Mouse (Mus musculus) limb, embryonic 15.5 days (tissue): ENCODE results near the gene Nfatc2. TPM values are rescaled to one million over a fixed set of nuclear protein-coding genes. Genes with fewer than 3 reads are reported as not detected.

Experiments used
- ATAC-seq: fragments of 200-750 bp; cut with Nextera tagmentation; 2 replicates; pipeline ENCODE4 v1.8.0; 2017; ENCODE audit warnings: low read depth, moderate TSS enrichment; ENCODE audit not compliant: insufficient number of reproducible peaks, low FRiP score, low TSS enrichment
- H3K27ac ChIP-seq: fragments of 300-500 bp; sonication (generic); 2 replicates; pipeline ENCODE4 v1.5.1; 2015; ENCODE audit warnings: moderate library complexity, mild to moderate bottlenecking, inconsistent platforms
- H3K27me3 ChIP-seq: fragments of 300-500 bp; sonication (generic); 2 replicates; pipeline ENCODE4 v1.6.1; 2015; ENCODE audit warnings: inconsistent platforms
- H3K36me3 ChIP-seq: fragments of 300-500 bp; sonication (generic); 2 replicates; pipeline ENCODE4 v1.6.1; 2015; ENCODE audit warnings: inconsistent platforms
- H3K4me1 ChIP-seq: fragments of 300-500 bp; sonication (generic); 2 replicates; pipeline ENCODE4 v1.6.1; 2015; ENCODE audit warnings: inconsistent platforms
- H3K4me2 ChIP-seq: fragments of 300-500 bp; sonication (generic); 2 replicates; pipeline ENCODE4 v1.6.1; 2015; ENCODE audit warnings: mild to moderate bottlenecking, inconsistent platforms
- H3K4me3 ChIP-seq: fragments of 300-500 bp; sonication (generic); 2 replicates; pipeline ENCODE4 v1.5.1; 2015; ENCODE audit warnings: mild to moderate bottlenecking, inconsistent platforms
- H3K9ac ChIP-seq: fragments of 300-500 bp; sonication (generic); 2 replicates; pipeline ENCODE4 v1.6.1; 2015; ENCODE audit warnings: inconsistent platforms
- H3K9me3 ChIP-seq: fragments of 300-500 bp; sonication (generic); 2 replicates; pipeline ENCODE4 v1.6.1; 2016; ENCODE audit warnings: inconsistent platforms
- WGBS: fragments of 180-500 bp; shearing (Covaris S2); methylation state at CpG from one replicate; pipeline ENCODE4 v1.1.7; 2015; 5-methylcytosine and 5-hydroxymethylcytosine counted together
- polyA plus RNA-seq: library from polyadenylated mRNA; unstranded; fragments of >200 nt; fragmentation: Nextera tagmentation; extraction: Ambion mirVana; gene quantifications from 2 replicates; pipeline ENCODE4 v1.2.1, GENCODE M21; 2015

The Nfatc2 gene
- polyA plus RNA-seq, 1 experiment from 2014 or later, result 6.2 TPM

DNA sequence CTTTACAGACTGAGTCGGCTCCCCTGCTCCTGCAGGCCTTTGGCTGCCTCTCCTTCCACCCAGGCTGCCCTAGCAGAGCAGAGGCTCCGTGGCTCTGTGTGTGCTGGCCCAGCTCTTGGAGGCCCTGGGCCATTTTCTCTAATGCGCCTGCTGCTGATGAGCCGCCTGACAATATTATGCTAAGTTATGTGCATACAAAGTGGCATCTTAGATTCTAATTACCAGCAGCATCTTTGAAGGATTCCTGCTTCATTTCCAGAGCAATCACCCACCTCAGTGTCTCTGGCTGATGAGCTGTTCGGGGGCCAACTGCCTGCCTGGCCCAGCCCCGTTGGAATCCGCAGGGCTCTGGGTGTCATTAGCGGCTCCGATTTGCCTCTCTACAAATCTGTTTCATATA is 24.9 kb upstream of the Nfatc2 start:
- no peak overlapping the region for H3K9ac ChIP-seq
- ATAC-seq, result no peak

DNA sequence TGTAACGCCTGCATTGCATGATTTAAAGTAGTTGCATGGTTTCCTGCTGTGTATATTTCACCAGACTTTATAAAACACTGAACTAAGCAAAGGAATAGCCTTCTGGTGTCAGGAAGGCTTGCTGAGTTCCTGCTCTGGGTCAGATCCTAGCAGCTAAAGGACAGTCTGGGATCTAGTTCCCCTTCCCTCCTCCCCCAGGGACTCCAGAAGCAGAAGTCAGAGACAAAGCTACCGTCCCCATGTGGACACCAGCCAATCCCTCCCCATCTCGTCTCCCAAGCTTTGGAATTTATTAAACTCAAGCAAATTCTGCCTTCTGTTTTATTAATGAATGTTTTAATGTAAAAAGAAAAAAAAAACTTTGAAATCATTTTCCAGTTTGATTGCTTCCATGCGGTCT is 23.6 kb upstream of the Nfatc2 start:
- no peak for ATAC-seq
- Histone ChIP-seq H3K9ac (no peak overlapping the region), H3K4me3 (no peak overlapping the region), H3K36me3 (no peaks in the 10 kb centered on the region), H3K4me2 (no peak overlapping the region), H3K4me1 (peaks cover 28% of the 10 kb centered on the region), H3K27ac (no peak overlapping the region), H3K27me3 (no peaks in the 10 kb centered on the region), H3K9me3 (no peaks in the 10 kb centered on the region)
- 46% methylated on average over 4 of the region's 4 CpGs for WGBS

More for the DNA sequence above, 24.9 kb upstream of the Nfatc2 start:
- no peaks in the 10 kb centered on the region for H3K27me3 ChIP-seq
- no peak overlapping the region for H3K4me3 ChIP-seq
- 61% methylated on average over 9 of the region's 9 CpGs for WGBS
- no peaks in the 10 kb centered on the region for H3K9me3 ChIP-seq
- no peak overlapping the region for H3K4me2 ChIP-seq
- no peaks in the 10 kb centered on the region for H3K36me3 ChIP-seq
- no peak overlapping the region for H3K27ac ChIP-seq
- peaks cover 31% of the 10 kb centered on the region for H3K4me1 ChIP-seq

DNA sequence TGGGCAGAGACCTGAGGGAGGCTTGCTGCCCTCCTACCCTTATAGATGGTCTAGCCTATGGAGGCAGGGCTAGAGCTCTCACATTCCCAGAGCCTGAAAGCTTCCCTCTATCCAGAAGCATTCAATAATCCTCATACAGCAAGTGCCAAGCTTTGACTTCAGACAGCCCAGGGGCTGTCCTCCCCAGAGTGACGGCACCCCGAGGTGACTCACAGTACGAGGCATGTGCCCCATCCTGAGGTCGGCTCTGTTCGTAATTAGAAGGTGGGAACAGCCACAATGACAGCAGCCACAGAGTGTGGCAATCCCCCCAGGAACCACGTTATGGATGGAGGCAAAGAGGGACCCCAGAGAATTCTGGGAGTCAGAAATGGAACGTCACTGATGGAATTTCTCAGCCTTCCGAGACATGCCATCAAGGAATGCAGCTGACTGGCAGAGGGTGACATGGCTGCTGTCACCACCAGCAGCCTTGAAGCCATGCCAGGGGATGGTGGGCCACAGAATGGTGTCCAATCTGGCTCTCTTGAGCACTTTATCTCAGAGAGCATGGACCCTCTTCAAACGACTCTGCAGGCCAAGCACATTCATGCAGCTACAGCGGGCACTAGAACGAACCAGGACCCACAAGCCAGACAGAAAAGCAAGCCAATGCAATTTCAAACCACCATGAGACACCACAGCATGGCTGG is 19.8 kb upstream of the Nfatc2 start:
- no peaks in the 10 kb centered on the region for H3K27me3 ChIP-seq
- no peaks in the 10 kb centered on the region for H3K9me3 ChIP-seq
- 71% methylated on average over 11 of the region's 11 CpGs for WGBS
- no peak for ATAC-seq
- H3K4me3 ChIP-seq, result no peak overlapping the region
- H3K27ac ChIP-seq, result no peak overlapping the region
- H3K4me1 ChIP-seq, result peaks cover 34% of the 10 kb centered on the region
- no peaks in the 10 kb centered on the region for H3K36me3 ChIP-seq
- H3K4me2 ChIP-seq, result no peak overlapping the region
- H3K9ac ChIP-seq, result no peak overlapping the region

DNA sequence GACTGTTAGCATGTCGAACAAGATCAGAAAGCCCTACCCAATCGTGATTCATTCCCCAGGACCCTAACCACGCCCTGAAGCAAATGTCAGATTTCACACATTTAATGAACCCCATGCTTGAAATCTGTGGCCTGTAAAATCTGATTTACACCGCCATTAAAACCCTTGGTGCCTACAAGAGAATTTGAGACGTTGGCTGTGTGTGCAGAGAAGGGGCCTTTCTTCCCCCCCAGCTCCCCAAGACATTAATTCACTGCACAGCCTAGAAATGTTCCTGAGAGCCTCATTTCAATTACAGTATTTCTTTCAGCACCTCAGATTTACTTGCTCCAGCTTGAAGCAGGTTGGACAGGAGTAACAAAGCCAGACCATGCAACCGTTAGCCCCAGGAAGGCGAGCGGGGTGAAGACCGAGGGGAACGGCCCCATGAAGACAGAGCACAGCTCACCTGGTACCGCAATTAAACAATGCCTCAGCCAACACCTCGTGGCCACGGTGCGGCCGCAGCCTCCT is 16.8 kb upstream of the Nfatc2 start:
- ATAC-seq, result no peak
- no peaks in the 10 kb centered on the region for H3K27me3 ChIP-seq
- H3K4me1 ChIP-seq, result peaks cover 41% of the 10 kb centered on the region
- peak overlapping the region; percentile 14; the same call in 1 of the 2 replicates for H3K27ac ChIP-seq
- H3K4me2 ChIP-seq, result no peak overlapping the region
- H3K9ac ChIP-seq, result no peak overlapping the region
- H3K9me3 ChIP-seq, result no peaks in the 10 kb centered on the region
- H3K36me3 ChIP-seq, result no peaks in the 10 kb centered on the region
- WGBS, result 17% methylated on average over 15 of the region's 15 CpGs
- H3K4me3 ChIP-seq, result no peak overlapping the region

DNA sequence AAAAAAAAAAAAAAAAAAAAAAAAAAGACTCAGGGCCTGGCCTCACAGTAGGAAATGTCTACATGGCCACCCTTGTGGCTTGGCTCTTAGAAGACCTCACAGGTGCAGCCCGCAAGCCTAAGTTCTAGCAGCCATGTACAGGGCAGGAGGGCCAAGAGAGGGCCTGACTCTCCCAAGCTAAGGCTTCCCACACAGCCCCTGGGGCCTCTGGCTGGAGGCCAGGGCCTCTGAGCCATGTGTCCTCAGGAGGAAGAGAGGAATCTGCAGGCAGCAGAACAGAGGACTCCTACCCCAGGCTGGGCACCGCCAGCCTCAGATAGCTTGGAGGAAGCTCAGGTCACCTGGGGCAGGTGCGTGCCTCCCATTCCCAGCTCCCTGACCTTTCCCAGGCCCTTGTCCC is 13.7 kb upstream of the Nfatc2 start:
- no peak overlapping the region for H3K27ac ChIP-seq
- H3K4me3 ChIP-seq, result no peak overlapping the region
- H3K4me1 ChIP-seq, result peaks cover 60% of the 10 kb centered on the region
- no peaks in the 10 kb centered on the region for H3K36me3 ChIP-seq
- 82% methylated on average over 3 of the region's 3 CpGs for WGBS
- ATAC-seq, result no peak
- no peak overlapping the region for H3K9ac ChIP-seq
- no peaks in the 10 kb centered on the region for H3K9me3 ChIP-seq
- no peak overlapping the region for H3K4me2 ChIP-seq
- no peaks in the 10 kb centered on the region for H3K27me3 ChIP-seq

DNA sequence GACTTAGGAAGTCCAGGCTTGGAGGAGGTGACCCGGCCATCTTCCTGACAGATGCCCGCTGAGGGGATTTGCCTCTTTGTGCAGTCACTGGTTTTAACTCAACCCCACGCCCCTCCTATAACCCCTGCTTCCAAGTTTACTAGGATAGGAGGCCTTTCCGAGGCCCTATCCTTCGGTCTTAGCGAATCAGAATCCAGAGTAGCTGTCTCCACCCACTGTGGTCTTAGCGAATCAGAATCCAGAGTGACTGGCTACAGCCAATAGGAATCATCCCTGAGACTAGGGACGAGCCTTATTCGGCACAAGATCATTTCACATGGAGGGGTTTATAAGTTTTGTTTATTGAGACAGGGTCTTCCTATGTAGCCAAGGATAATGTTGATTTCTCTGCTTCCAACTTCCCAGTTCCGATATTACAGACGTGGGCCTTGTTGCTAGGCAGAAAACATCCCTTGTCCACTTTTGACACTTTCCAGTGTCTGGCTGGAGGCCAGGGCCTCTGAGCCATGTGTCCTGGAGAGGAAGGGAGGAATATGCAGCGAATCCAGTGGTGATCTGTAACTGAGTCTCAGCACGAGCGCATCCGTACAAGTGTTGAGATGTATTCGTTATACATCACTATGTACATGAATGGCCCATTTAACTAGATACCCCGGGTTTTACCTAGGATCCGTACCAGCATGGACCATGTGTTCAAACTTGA is 12.9 kb upstream of the Nfatc2 start:
- no peaks in the 10 kb centered on the region for H3K36me3 ChIP-seq
- H3K4me3 ChIP-seq, result no peak overlapping the region
- peak overlapping the region; percentile 40; the same call in 1 of the 2 replicates for H3K27ac ChIP-seq
- H3K9me3 ChIP-seq, result no peaks in the 10 kb centered on the region
- H3K27me3 ChIP-seq, result no peaks in the 10 kb centered on the region
- WGBS, result 71% methylated on average over 18 of the region's 18 CpGs
- H3K9ac ChIP-seq, result no peak overlapping the region
- no peak overlapping the region for H3K4me2 ChIP-seq
- H3K4me1 ChIP-seq, result peaks cover 68% of the 10 kb centered on the region
- no peak for ATAC-seq

DNA sequence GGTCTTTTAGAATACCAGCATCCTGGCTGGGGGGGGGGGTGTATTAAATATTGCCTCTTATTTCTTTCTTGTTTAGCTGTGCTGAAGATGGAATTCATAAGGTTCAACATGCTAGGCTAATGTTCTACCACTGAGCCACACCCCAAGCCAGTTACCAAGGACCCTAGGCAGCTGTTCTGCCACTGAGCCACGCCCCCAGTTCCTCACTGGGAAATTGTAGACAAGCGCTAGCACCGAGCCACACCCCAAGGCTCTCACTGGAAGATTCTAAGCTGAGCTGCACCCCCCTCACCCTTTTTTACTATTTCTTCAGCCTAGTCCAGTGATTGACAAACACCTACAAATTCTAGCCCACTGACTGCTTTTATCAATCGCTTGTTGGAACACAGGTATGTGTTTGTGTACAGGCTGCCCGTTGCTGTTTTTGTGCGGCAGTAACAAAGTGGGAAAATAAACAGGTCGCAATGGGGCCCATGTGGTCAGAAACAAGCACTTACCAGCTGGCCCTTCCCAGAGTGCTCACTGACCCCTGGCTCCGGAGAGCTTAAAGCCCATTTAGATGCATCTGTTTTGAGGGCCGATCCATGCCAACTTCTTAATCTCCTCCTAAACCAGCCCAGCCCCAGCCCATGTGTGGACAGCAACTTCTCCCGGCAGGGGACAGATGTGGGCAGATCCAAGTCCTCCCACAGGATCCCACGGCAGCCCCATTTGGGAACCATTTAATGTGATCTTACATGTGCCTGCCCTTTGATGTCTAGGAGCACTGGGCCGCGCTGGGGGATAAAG is 11.8 kb upstream of the Nfatc2 start:
- Histone ChIP-seq H3K4me2 (no peak overlapping the region), H3K9ac (no peak overlapping the region), H3K9me3 (no peaks in the 10 kb centered on the region), H3K36me3 (no peaks in the 10 kb centered on the region), H3K27me3 (no peaks in the 10 kb centered on the region), H3K27ac (peak overlapping the region; percentile 40; the same call in 1 of the 2 replicates), H3K4me1 (peaks cover 72% of the 10 kb centered on the region), H3K4me3 (no peak overlapping the region)
- no peak for ATAC-seq
- WGBS, result 34% methylated on average over 13 of the region's 13 CpGs

DNA sequence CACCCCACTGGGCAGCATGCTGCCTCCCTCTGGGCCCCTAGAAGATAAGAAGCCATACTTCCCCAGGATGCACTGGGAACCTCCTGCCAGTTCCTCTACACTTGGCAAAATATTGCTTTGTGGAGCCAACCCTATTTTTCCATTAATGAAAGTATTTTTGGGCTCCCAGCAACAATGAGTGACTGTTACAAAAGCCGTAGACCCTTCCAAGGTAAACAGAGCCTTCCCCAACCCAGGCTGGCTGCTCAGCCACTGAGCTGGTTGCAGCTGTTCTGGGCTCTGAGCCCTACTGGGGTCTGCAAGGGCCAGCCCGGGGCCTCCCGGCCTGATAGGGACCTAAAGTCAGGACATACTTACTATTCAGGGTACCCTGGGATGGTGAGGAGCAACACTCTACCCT is 9.5 kb upstream of the Nfatc2 start:
- no peaks in the 10 kb centered on the region for H3K27me3 ChIP-seq

DNA sequence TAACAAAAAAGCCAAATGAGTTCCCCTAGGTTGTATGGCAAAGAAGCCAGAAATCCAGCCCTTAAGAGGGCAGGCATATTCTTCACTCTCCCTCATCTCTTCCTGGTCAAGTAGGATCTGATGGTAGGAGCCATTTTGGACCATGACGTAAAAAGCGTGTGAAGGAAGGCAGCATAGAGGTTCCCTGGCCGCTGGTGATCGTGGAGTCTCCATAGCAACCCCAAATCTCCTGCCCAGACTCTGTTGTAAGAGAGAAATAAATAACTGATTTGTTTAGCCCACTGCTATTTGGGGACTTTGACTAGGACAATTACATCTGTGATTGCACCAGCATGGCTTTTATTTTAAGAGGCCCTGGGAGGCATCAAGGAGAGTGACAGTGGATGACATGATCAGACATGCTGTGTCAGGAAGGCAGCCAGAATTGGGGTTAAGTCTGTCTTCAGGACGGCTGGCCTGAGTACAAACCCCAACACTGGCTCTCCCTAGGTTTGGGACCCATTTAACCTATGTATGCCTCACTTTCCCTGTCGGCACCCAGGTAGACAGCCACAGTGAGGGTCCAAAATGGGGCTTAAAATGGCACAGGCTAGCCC is 8.3 kb upstream of the Nfatc2 start:
- H3K4me2 ChIP-seq, result no peak overlapping the region
- 60% methylated on average over 6 of the region's 6 CpGs for WGBS
- no peak overlapping the region for H3K4me3 ChIP-seq
- H3K4me1 ChIP-seq, result peaks cover 64% of the 10 kb centered on the region
- no peak overlapping the region for H3K27ac ChIP-seq
- H3K36me3 ChIP-seq, result no peaks in the 10 kb centered on the region
- H3K27me3 ChIP-seq, result no peaks in the 10 kb centered on the region
- no peaks in the 10 kb centered on the region for H3K9me3 ChIP-seq
- H3K9ac ChIP-seq, result no peak overlapping the region
- ATAC-seq, result no peak

More for the DNA sequence above, 9.5 kb upstream of the Nfatc2 start:
- Histone ChIP-seq H3K27ac (peak overlapping the region; percentile 48), H3K4me2 (no peak overlapping the region), H3K9me3 (no peaks in the 10 kb centered on the region), H3K9ac (no peak overlapping the region), H3K4me1 (peaks cover 61% of the 10 kb centered on the region), H3K4me3 (no peak overlapping the region), H3K36me3 (no peaks in the 10 kb centered on the region)
- ATAC-seq, result no peak
- 61% methylated on average over 3 of the region's 3 CpGs for WGBS

DNA sequence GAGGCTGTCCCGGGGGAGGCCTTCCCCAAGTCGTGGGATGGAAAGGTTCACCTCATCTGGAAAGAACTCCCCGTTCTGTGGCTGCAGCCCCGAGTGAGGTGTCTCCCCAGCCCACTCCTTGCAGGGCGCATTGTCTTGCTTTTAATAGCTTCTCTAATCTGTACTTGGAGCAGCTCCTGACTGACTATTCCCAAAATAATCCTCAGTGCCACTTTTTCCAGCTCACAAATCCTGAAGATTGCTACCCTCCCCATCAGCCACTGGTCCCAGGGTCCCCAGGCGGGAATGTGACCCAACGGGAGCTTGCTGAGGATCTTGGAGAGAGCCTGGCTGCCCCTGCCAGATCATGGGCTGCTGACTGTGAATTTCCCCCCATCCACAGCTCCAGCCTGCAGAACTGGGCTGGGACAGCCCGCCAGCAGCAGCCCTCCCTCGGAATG is 6.7 kb upstream of the Nfatc2 start:
- 45% methylated on average over 9 of the region's 9 CpGs for WGBS
- Histone ChIP-seq H3K4me1 (peaks cover 67% of the 10 kb centered on the region), H3K27ac (peak overlapping the region; percentile 57), H3K9ac (no peak overlapping the region), H3K36me3 (no peaks in the 10 kb centered on the region), H3K4me2 (no peak overlapping the region), H3K4me3 (no peak overlapping the region), H3K9me3 (no peaks in the 10 kb centered on the region), H3K27me3 (no peaks in the 10 kb centered on the region)
- no peak for ATAC-seq

DNA sequence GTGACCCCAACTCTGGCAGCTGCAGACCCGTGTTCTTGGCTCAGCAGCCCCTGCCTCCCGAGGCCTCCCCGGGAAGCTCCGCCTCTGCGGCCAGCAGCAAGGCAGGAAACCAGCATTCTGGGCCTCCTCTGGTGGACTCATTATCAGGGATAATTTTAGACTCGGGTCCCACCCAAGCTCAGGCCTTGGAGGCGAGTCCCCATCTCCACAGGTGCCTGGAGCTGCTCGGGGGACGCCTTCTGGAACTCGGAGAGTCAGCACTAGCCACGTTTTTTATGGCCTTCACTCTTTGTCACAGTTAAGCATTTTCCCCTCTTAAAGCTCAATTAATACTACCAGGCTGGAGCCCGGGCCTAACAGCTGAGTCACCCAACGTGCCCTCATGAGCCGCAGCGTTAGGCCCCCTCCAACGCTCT is 3.2 kb upstream of the Nfatc2 start:
- Histone ChIP-seq H3K4me1 (peaks cover 79% of the 10 kb centered on the region), H3K4me3 (no peak overlapping the region), H3K27ac (peak overlapping the region; percentile 78), H3K9me3 (no peaks in the 10 kb centered on the region), H3K36me3 (no peaks in the 10 kb centered on the region), H3K4me2 (peak overlapping the region; percentile 24; the same call in 1 of the 2 replicates), H3K27me3 (peaks cover 16% of the 10 kb centered on the region), H3K9ac (no peak overlapping the region)
- 11% methylated on average over 16 of the region's 16 CpGs for WGBS
- 0 out of 2 replicates have a peak, but pooled peaks have one; percentile 27 for ATAC-seq
